Mouse (Mus musculus) lung, embryonic 15.5 days (tissue): ENCODE data around the gene Mark1. TPM values are rescaled to one million over a fixed set of nuclear protein-coding genes. Genes with fewer than 3 reads are reported as not detected.
A peak's percentile ranks its signal among the peaks of the same experiment; 100 is the strongest.

Experiments used
- ATAC-seq: fragments of 200-750 bp; cut with Nextera tagmentation; 2 replicates; pipeline ENCODE4 v1.8.0; 2017; ENCODE audit warnings: moderate number of reproducible peaks, borderline replicate concordance; ENCODE audit not compliant: low FRiP score, low TSS enrichment; ENCODE audit errors: extremely low read depth
- H3K27ac ChIP-seq: fragments of 300-500 bp; sonication (generic); 2 replicates; pipeline ENCODE4 v1.5.1; 2015; ENCODE audit warnings: moderate library complexity, mild to moderate bottlenecking, inconsistent platforms
- H3K27me3 ChIP-seq: fragments of 300-500 bp; sonication (generic); 2 replicates; pipeline ENCODE4 v1.6.1; 2015; ENCODE audit warnings: inconsistent platforms
- H3K36me3 ChIP-seq: fragments of 300-500 bp; sonication (generic); 2 replicates; pipeline ENCODE4 v1.6.1; 2015; ENCODE audit warnings: inconsistent platforms
- H3K4me1 ChIP-seq: fragments of 300-500 bp; sonication (generic); 2 replicates; pipeline ENCODE4 v1.6.1; 2015; ENCODE audit warnings: inconsistent platforms
- H3K4me2 ChIP-seq: fragments of 300-500 bp; sonication (generic); 2 replicates; pipeline ENCODE4 v1.6.1; 2015; ENCODE audit warnings: inconsistent platforms, mild to moderate bottlenecking, moderate library complexity
- H3K4me3 ChIP-seq: fragments of 300-500 bp; sonication (generic); 2 replicates; pipeline ENCODE4 v1.5.1; 2015; ENCODE audit warnings: mild to moderate bottlenecking, inconsistent platforms
- H3K9ac ChIP-seq: fragments of 300-500 bp; sonication (generic); 2 replicates; pipeline ENCODE4 v1.6.1; 2015; ENCODE audit warnings: inconsistent platforms
- H3K9me3 ChIP-seq: fragments of 300-500 bp; sonication (generic); 2 replicates; pipeline ENCODE4 v1.6.1; 2016; ENCODE audit warnings: inconsistent platforms
- WGBS: fragments of 180-500 bp; shearing (Covaris S2); methylation state at CpG from one replicate; pipeline ENCODE4 v1.1.7; 2015; 5-methylcytosine and 5-hydroxymethylcytosine counted together
- polyA plus RNA-seq: library from polyadenylated mRNA; unstranded; fragments of >200 nt; fragmentation: Nextera tagmentation; extraction: Ambion mirVana; gene quantifications from 2 replicates; pipeline ENCODE4 v1.2.1, GENCODE M21; 2015

The Mark1 gene
- polyA plus RNA-seq, 1 experiment from 2014 or later: 2.7 TPM

- Histone ChIP-seq H3K4me2 (0 out of 2 replicates have a peak overlapping the region, but pooled peaks have one; percentile 8), H3K4me1 (no peaks in the 10 kb centered on the region; the same call in 1 of the 2 replicates), H3K9me3 (no peaks in the 10 kb centered on the region), H3K36me3 (no peaks in the 10 kb centered on the region), H3K27ac (no peak overlapping the region), H3K9ac (no peak overlapping the region), H3K4me3 (no peak overlapping the region), H3K27me3 (no peaks in the 10 kb centered on the region)
- no peak for ATAC-seq
- 59% methylated on average over 6 of the region's 6 CpGs for WGBS
Observed at GRCm38 (mm10) chr1:184958388-184958787, 41.0 kb downstream of the Mark1 start.

GRCm38 (mm10) chr1:184951758-184952157, 47.6 kb downstream of the Mark1 start:
- Histone ChIP-seq H3K4me2 (no peak overlapping the region), H3K27ac (no peak overlapping the region), H3K4me3 (no peak overlapping the region), H3K27me3 (no peaks in the 10 kb centered on the region), H3K9me3 (no peaks in the 10 kb centered on the region), H3K9ac (no peak overlapping the region), H3K36me3 (no peaks in the 10 kb centered on the region), H3K4me1 (0 out of 2 replicates have a peak, but pooled peaks cover 4% of the 10 kb centered on the region)
- ATAC-seq: no peak
- WGBS: 54% methylated on average over 5 of the region's 5 CpGs

- Histone ChIP-seq H3K4me2 (no peak overlapping the region), H3K36me3 (no peaks in the 10 kb centered on the region), H3K9me3 (no peaks in the 10 kb centered on the region), H3K9ac (no peak overlapping the region), H3K4me1 (0 out of 2 replicates have a peak, but pooled peaks cover 4% of the 10 kb centered on the region), H3K4me3 (no peak overlapping the region), H3K27me3 (no peaks in the 10 kb centered on the region), H3K27ac (no peak overlapping the region)
- no peak for ATAC-seq
- 88% methylated on average over 11 of the region's 11 CpGs for WGBS
Observed at GRCm38 (mm10) chr1:184951057-184951456, 48.3 kb downstream of the Mark1 start.

- H3K4me1 ChIP-seq: peaks cover 11% of the 10 kb centered on the region; the same call in 1 of the 2 replicates
- H3K27ac ChIP-seq: no peak overlapping the region
- no peaks in the 10 kb centered on the region for H3K36me3 ChIP-seq
- H3K4me2 ChIP-seq: no peak overlapping the region
- H3K27me3 ChIP-seq: no peaks in the 10 kb centered on the region
- WGBS: 58% methylated on average over 4 of the region's 4 CpGs
- H3K9me3 ChIP-seq: no peaks in the 10 kb centered on the region
- H3K4me3 ChIP-seq: no peak overlapping the region
- no peak overlapping the region for H3K9ac ChIP-seq
- no peak for ATAC-seq
Observed at GRCm38 (mm10) chr1:184938106-184938505, 61.3 kb downstream of the Mark1 start.

GRCm38 (mm10) chr1:184935980-184936379, 63.4 kb downstream of the Mark1 start:
- H3K4me3 ChIP-seq: no peak overlapping the region
- no peak overlapping the region for H3K27ac ChIP-seq
- no peaks in the 10 kb centered on the region for H3K36me3 ChIP-seq
- no peaks in the 10 kb centered on the region for H3K9me3 ChIP-seq
- no peaks in the 10 kb centered on the region for H3K27me3 ChIP-seq
- peaks cover 11% of the 10 kb centered on the region; the same call in 1 of the 2 replicates for H3K4me1 ChIP-seq
- 39% methylated on average over 5 of the region's 5 CpGs for WGBS
- no peak overlapping the region for H3K9ac ChIP-seq
- no peak overlapping the region for H3K4me2 ChIP-seq
- ATAC-seq: no peak

- H3K27me3 ChIP-seq: no peaks in the 10 kb centered on the region
- H3K4me3 ChIP-seq: no peak overlapping the region
- WGBS: 45% methylated on average over 6 of the region's 6 CpGs
- peak overlapping the region; percentile 38; the same call in 1 of the 2 replicates for H3K27ac ChIP-seq
- no peak overlapping the region for H3K9ac ChIP-seq
- ATAC-seq: no peak
- H3K4me2 ChIP-seq: no peak overlapping the region
- H3K4me1 ChIP-seq: peaks cover 11% of the 10 kb centered on the region; the same call in 1 of the 2 replicates
- H3K36me3 ChIP-seq: no peaks in the 10 kb centered on the region
- H3K9me3 ChIP-seq: no peaks in the 10 kb centered on the region
Observed at GRCm38 (mm10) chr1:184935490-184935889, 63.9 kb downstream of the Mark1 start.

DNA sequence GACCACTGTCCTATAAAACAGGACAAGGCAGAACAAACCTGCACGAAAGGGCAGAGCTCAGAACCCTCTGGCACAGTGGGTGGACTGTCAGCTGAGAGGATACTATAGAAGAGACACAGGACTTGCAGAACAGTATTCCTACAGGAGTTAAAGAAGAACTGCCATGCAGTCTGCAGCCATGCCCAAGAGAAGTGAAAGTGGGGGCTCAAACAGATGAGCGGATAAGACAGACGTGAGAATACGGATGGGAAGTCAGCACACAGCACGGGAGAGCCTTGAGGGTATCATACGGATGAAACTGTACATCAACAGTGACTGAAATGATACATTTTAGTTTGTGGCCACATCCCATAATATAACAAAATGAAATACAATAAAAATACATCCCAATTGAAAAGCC, 68.3 kb downstream of the Mark1 start:
- Histone ChIP-seq H3K4me2 (no peak overlapping the region), H3K4me3 (no peak overlapping the region), H3K36me3 (no peaks in the 10 kb centered on the region), H3K9ac (no peak overlapping the region), H3K9me3 (no peaks in the 10 kb centered on the region), H3K27ac (no peak overlapping the region), H3K4me1 (peaks cover 9% of the 10 kb centered on the region; the same call in 1 of the 2 replicates), H3K27me3 (no peaks in the 10 kb centered on the region)
- no peak for ATAC-seq
- 83% methylated on average over 6 of the region's 6 CpGs for WGBS

DNA sequence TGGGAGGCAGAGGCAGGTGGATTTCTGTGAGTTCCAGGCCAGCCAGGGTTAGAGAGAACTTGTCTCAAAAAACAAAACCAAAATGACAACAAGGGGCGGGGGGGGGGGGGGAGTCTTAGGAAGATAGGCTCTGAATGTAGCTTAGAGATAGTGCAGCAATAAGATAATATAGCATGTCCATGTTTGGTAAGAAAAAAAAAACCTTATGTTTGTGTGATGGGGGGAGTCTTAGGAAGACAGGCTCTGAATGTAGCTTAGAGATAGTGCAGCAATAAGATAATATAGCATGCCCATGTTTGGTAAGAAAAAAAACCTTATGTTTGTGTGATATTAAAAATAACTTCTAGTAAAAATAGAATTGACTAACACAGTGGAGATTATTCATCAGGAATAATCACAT, 71.0 kb downstream of the Mark1 start:
- Histone ChIP-seq H3K9me3 (no peaks in the 10 kb centered on the region), H3K27ac (no peak overlapping the region), H3K36me3 (no peaks in the 10 kb centered on the region), H3K27me3 (no peaks in the 10 kb centered on the region), H3K4me1 (no peaks in the 10 kb centered on the region), H3K9ac (no peak overlapping the region), H3K4me3 (no peak overlapping the region), H3K4me2 (no peak overlapping the region)
- 86% methylated on average over 1 of the region's 1 CpGs for WGBS
- no peak for ATAC-seq

DNA sequence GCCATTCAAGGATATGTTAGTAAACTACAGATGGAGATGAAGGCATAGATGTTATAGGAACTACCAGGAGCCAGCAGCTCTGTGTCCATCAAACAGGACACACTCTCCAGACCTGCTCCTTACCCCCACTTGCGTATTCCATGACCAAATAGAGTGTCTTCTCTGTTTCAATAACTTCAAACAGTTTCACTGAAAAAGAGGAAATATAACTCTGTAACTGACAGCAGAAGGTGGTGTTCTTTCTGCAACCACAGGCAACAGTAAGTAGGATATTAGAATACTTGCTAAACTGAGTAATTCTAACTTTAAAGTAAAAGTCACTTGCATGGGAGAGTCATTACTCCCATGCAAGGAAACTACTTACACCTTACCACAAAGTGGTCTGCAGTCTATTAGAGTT, 71.5 kb downstream of the Mark1 start:
- 94% methylated on average over 1 of the region's 1 CpGs for WGBS
- Histone ChIP-seq H3K4me3 (no peak overlapping the region), H3K36me3 (no peaks in the 10 kb centered on the region), H3K4me2 (no peak overlapping the region), H3K4me1 (no peaks in the 10 kb centered on the region), H3K27ac (no peak overlapping the region), H3K9me3 (no peaks in the 10 kb centered on the region), H3K27me3 (no peaks in the 10 kb centered on the region), H3K9ac (no peak overlapping the region)
- no peak for ATAC-seq

DNA sequence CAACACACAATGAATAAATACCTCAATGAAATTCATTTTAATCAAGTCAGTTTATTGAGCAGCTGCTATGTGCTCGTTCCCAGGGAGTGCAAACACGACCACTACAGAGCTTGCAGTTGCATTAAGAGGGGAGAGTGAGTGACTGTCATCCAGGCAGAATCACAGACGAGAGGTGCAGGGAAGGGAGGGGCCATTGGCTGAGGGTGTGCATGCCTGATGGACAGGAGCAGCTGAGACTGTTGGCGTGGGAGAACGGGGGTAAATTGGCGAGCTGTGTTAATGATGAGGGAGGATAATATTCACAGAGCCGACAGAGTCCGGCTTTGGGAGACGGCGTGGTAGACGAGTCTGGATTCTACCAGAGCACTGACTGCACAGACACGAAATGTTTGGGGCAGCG, 76.5 kb downstream of the Mark1 start:
- no peak overlapping the region for H3K4me2 ChIP-seq
- H3K27ac ChIP-seq: no peak overlapping the region
- no peaks in the 10 kb centered on the region for H3K4me1 ChIP-seq
- WGBS: 86% methylated on average over 13 of the region's 13 CpGs
- ATAC-seq: no peak
- H3K4me3 ChIP-seq: no peak overlapping the region
- H3K9ac ChIP-seq: no peak overlapping the region
- peaks cover 7% of the 10 kb centered on the region; the same call in 1 of the 2 replicates for H3K36me3 ChIP-seq
- no peaks in the 10 kb centered on the region for H3K27me3 ChIP-seq
- H3K9me3 ChIP-seq: no peaks in the 10 kb centered on the region

DNA sequence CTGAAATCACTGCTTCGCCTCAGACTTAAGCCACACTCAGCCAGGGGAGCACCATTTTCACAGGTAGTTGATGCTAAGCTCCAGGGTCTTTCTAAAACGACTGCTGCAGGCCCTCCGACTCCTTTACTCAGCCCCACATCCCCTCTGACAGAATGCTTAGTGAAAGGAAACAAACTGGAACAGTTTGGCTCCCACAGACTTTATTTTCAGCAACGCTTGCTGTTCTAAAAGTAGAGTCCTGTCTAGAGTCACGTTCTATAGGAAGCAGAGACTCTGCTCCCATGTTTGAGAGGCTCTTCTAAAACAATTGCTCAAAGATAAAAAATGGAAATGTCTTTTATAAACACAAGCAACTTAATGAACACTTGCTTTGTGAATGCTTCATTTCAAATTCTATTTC, 79.3 kb downstream of the Mark1 start:
- WGBS: 73% methylated on average over 5 of the region's 5 CpGs
- Histone ChIP-seq H3K27me3 (no peaks in the 10 kb centered on the region), H3K4me1 (no peaks in the 10 kb centered on the region), H3K4me2 (no peak overlapping the region), H3K36me3 (peaks cover 7% of the 10 kb centered on the region; the same call in 1 of the 2 replicates), H3K9me3 (no peaks in the 10 kb centered on the region), H3K4me3 (no peak overlapping the region), H3K9ac (no peak overlapping the region), H3K27ac (no peak overlapping the region)
- no peak for ATAC-seq

DNA sequence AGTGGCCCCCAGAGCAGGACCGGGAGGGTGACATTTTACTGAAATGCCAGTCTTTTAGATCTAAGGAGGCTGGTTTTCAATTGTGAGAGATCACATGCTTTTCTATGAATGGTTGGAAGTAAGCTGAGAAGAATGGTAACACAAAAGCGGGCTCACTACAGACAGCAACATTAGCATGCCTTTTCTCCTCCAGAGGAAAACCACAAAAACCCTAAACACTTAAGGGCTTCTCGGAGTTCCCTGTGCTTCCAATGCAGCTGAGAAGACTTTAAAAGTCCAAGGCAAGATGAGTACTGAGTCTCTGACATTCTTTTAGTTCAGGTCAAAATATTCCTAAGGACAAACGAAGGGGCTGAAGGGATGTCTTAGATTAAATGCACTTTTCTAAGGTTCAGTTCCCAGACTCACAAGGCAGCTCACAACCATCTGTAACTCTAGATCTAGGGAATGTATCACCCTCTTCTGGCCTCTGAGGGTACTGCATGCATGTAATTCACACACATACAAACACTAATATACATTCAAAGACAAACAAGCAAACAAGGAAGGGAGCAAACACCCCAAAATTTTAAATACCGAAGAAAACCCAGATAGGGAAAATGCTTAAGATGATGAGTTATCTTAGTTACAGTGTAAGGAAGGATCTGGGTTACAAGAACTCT, 81.0 kb downstream of the Mark1 start:
- H3K36me3 ChIP-seq: peaks cover 7% of the 10 kb centered on the region; the same call in 1 of the 2 replicates
- H3K4me1 ChIP-seq: no peaks in the 10 kb centered on the region
- no peak overlapping the region for H3K27ac ChIP-seq
- H3K27me3 ChIP-seq: no peaks in the 10 kb centered on the region
- H3K9me3 ChIP-seq: no peaks in the 10 kb centered on the region
- ATAC-seq: no peak
- no peak overlapping the region for H3K4me2 ChIP-seq
- 93% methylated on average over 5 of the region's 5 CpGs for WGBS
- no peak overlapping the region for H3K9ac ChIP-seq
- no peak overlapping the region for H3K4me3 ChIP-seq
